Mouse (Mus musculus) MEL (cell line): ENCODE measurements around the gene Dapp1. TPM values are rescaled to one million over a fixed set of nuclear protein-coding genes. Genes with fewer than 3 reads are reported as not detected.
A peak's percentile ranks its signal among the peaks of the same experiment; 100 is the strongest.

Source experiments
- DNase-seq: peaks from one replicate; pipeline ENCODE4 v3.0.0; 2011; ENCODE audit warnings: low read depth, low spot score
- H3K27ac ChIP-seq: 2 replicates; pipeline ENCODE4 v1.5.1; 2012; ENCODE audit warnings: low read depth, mild to moderate bottlenecking, control low read depth, low read length, moderate library complexity; ENCODE audit not compliant: control insufficient read depth
- H3K27me3 ChIP-seq, 2 experiments: fragments of 150-350 bp in 1 of 2; sonication (generic) in 1 of 2; 2 replicates each; pipeline ENCODE4 v1.6.1; 2012; ENCODE audit warnings: low read length in 2 of 2, mild to moderate bottlenecking in 2 of 2, improper control_type of control experiment in 1 of 2, moderate library complexity in 1 of 2; ENCODE audit not compliant: insufficient read depth in 2 of 2, control insufficient read depth in 1 of 2
- H3K36me3 ChIP-seq, 2 experiments: 2 replicates each; pipeline ENCODE4 v1.6.1; 2012 to 2014; ENCODE audit warnings: low read length in 2 of 2, improper control_type of control experiment in 1 of 2, inconsistent platforms in 1 of 2, mild to moderate bottlenecking in 1 of 2; ENCODE audit not compliant: insufficient read depth in 2 of 2, control insufficient read depth in 1 of 2
- H3K4me1 ChIP-seq, 2 experiments: fragments of 150-350 bp in 1 of 2; sonication (generic) in 1 of 2; 2 replicates each; pipeline ENCODE4 v1.6.1; 2012; ENCODE audit warnings: low read length in 2 of 2, improper control_type of control experiment in 1 of 2, mild to moderate bottlenecking in 1 of 2; ENCODE audit not compliant: insufficient read depth in 2 of 2, control insufficient read depth in 1 of 2
- H3K4me3 ChIP-seq, 2 experiments: fragments of 150-350 bp in 1 of 2; sonication (generic) in 1 of 2; 2 replicates each; pipeline ENCODE4 v1.5.1; 2012; ENCODE audit warnings: low read depth in 2 of 2, low read length in 2 of 2, mild to moderate bottlenecking in 2 of 2, moderate library complexity in 2 of 2, control low read depth in 1 of 2, improper control_type of control experiment in 1 of 2; ENCODE audit not compliant: control insufficient read depth in 1 of 2, insufficient read depth in 1 of 2
- H3K79me2 ChIP-seq: 2 replicates; pipeline ENCODE4 v1.6.1; 2012; ENCODE audit warnings: mild to moderate bottlenecking, low read length, moderate library complexity; ENCODE audit not compliant: control insufficient read depth, poor library complexity, insufficient read depth
- H3K9ac ChIP-seq: 2 replicates; pipeline ENCODE4 v1.6.1; 2012; ENCODE audit warnings: low read depth, mild to moderate bottlenecking, control low read depth, low read length, moderate library complexity; ENCODE audit not compliant: control insufficient read depth, poor library complexity, severe bottlenecking
- H3K9me3 ChIP-seq: fragments of 150-350 bp; sonication (generic); replicated peaks from 2 replicates; pipeline ENCODE4 v1.6.1; 2012; ENCODE audit warnings: mild to moderate bottlenecking, low read length, improper control_type of control experiment, moderate library complexity; ENCODE audit not compliant: insufficient read depth
- BHLHE40 ChIP-seq: IDR thresholded peaks from 2 replicates; pipeline ENCODE4 v1.6.1; 2012; ENCODE audit warnings: low read depth, mild to moderate bottlenecking, inconsistent platforms, low read length, improper control_type of control experiment, borderline replicate concordance
- CHD1 ChIP-seq: IDR thresholded peaks from 2 replicates; pipeline ENCODE4 v1.6.1; 2012; ENCODE audit warnings: low read depth, mild to moderate bottlenecking, inconsistent platforms, low read length, improper control_type of control experiment
- CHD2 ChIP-seq: IDR thresholded peaks from 2 replicates; pipeline ENCODE4 v1.6.1; 2011; ENCODE audit warnings: low read length, improper control_type of control experiment
- CTCF ChIP-seq, 3 experiments: IDR thresholded peaks in 2 of 3; conservative IDR thresholded peaks in 1 of 3; 2 replicates each; pipeline ENCODE4 v1.5.1; 2011 to 2012; ENCODE audit warnings: low read length in 3 of 3, low read depth in 2 of 3, mild to moderate bottlenecking in 2 of 3, improper control_type of control experiment in 1 of 3, inconsistent platforms in 1 of 3, mixed read lengths in 1 of 3, moderate library complexity in 1 of 3; ENCODE audit not compliant: control insufficient read depth in 1 of 3, insufficient read depth in 1 of 3, poor library complexity in 1 of 3, severe bottlenecking in 1 of 3
- E2F4 ChIP-seq: IDR thresholded peaks from 2 replicates; pipeline ENCODE4 v1.6.1; 2011; ENCODE audit warnings: low read depth, low read length, improper control_type of control experiment, borderline replicate concordance
- ELF1 ChIP-seq: IDR thresholded peaks from 2 replicates; pipeline ENCODE4 v1.6.1; 2014; ENCODE audit warnings: low read depth, mild to moderate bottlenecking, inconsistent platforms, low read length, improper control_type of control experiment, moderate library complexity
- EP300 ChIP-seq, 2 experiments: IDR thresholded peaks; 2 replicates each; pipeline ENCODE4 v1.6.1; 2011; ENCODE audit warnings: improper control_type of control experiment in 2 of 2, low read length in 2 of 2, low read depth in 1 of 2, mild to moderate bottlenecking in 1 of 2
- ETS1 ChIP-seq: IDR thresholded peaks from 2 replicates; pipeline ENCODE4 v1.6.1; 2012; ENCODE audit warnings: low read depth, mild to moderate bottlenecking, inconsistent platforms, low read length, improper control_type of control experiment, moderate library complexity
- GABPA ChIP-seq: IDR thresholded peaks from 2 replicates; pipeline ENCODE4 v1.6.1; 2012; ENCODE audit warnings: low read depth, mild to moderate bottlenecking, inconsistent platforms, low read length, improper control_type of control experiment, moderate library complexity
- GATA1 ChIP-seq: IDR thresholded peaks from 2 replicates; pipeline ENCODE4 v1.6.1; 2011; ENCODE audit warnings: low read depth, low read length, improper control_type of control experiment
- HCFC1 ChIP-seq: IDR thresholded peaks from 2 replicates; pipeline ENCODE4 v1.6.1; 2012; ENCODE audit warnings: low read depth, mild to moderate bottlenecking, inconsistent platforms, low read length, improper control_type of control experiment, moderate library complexity
- JUND ChIP-seq: IDR thresholded peaks from 2 replicates; pipeline ENCODE4 v1.6.1; 2011; ENCODE audit warnings: low read depth, mild to moderate bottlenecking, improper control_type of control experiment, low read length
- KAT2A ChIP-seq: conservative IDR thresholded peaks from 2 replicates; pipeline ENCODE4 v1.6.1; 2012; ENCODE audit warnings: low read depth, low read length, improper control_type of control experiment, inconsistent platforms
- MAFK ChIP-seq: IDR thresholded peaks from 2 replicates; pipeline ENCODE4 v1.6.1; 2011; ENCODE audit warnings: low read depth, mild to moderate bottlenecking, low read length, improper control_type of control experiment, borderline replicate concordance
- MAX ChIP-seq: IDR thresholded peaks from 2 replicates; pipeline ENCODE4 v1.6.1; 2011; ENCODE audit warnings: low read length, improper control_type of control experiment
- MEF2A ChIP-seq: IDR thresholded peaks from 2 replicates; pipeline ENCODE4 v1.6.1; 2014; ENCODE audit warnings: low read depth, mild to moderate bottlenecking, inconsistent platforms, low read length, improper control_type of control experiment; ENCODE audit not compliant: poor library complexity, insufficient replicate concordance, severe bottlenecking; ENCODE audit errors: extremely low read depth
- MXI1 ChIP-seq: IDR thresholded peaks from 2 replicates; pipeline ENCODE4 v1.6.1; 2011; ENCODE audit warnings: mild to moderate bottlenecking, low read depth, low read length, improper control_type of control experiment
- MYB ChIP-seq: IDR thresholded peaks from 2 replicates; pipeline ENCODE4 v1.6.1; 2011; ENCODE audit warnings: mild to moderate bottlenecking, low read depth, low read length, improper control_type of control experiment
- MYC ChIP-seq: IDR thresholded peaks from 2 replicates; pipeline ENCODE4 v1.6.1; 2011; ENCODE audit warnings: low read depth, mild to moderate bottlenecking, low read length, improper control_type of control experiment, moderate library complexity
- NELFE ChIP-seq: IDR thresholded peaks from 2 replicates; pipeline ENCODE4 v1.6.1; 2011; ENCODE audit warnings: low read depth, low read length, improper control_type of control experiment
- NRF1 ChIP-seq: IDR thresholded peaks from 2 replicates; pipeline ENCODE4 v1.6.1; 2014; ENCODE audit warnings: low read depth, mild to moderate bottlenecking, inconsistent platforms, low read length, improper control_type of control experiment, moderate library complexity; ENCODE audit not compliant: poor library complexity, insufficient read depth, severe bottlenecking
- POLR2AphosphoS2 ChIP-seq: IDR thresholded peaks from 2 replicates; pipeline ENCODE4 v1.6.1; 2011; ENCODE audit warnings: low read length, improper control_type of control experiment
- POLR2AphosphoS5 ChIP-seq: IDR thresholded peaks from 2 replicates; pipeline ENCODE4 v1.6.1; 2012; ENCODE audit warnings: low read depth, borderline replicate concordance, mild to moderate bottlenecking, inconsistent platforms, low read length, moderate library complexity, mixed read lengths
- RAD21 ChIP-seq: IDR thresholded peaks from 2 replicates; pipeline ENCODE4 v1.6.1; 2011; ENCODE audit warnings: mild to moderate bottlenecking, low read depth, low read length, improper control_type of control experiment
- RCOR1 ChIP-seq: IDR thresholded peaks from 2 replicates; pipeline ENCODE4 v1.6.1; 2012; ENCODE audit warnings: low read depth, mild to moderate bottlenecking, inconsistent platforms, low read length, improper control_type of control experiment
- SIN3A ChIP-seq: IDR thresholded peaks from 2 replicates; pipeline ENCODE4 v1.6.1; 2012; ENCODE audit warnings: low read length, improper control_type of control experiment, inconsistent platforms
- SMC3 ChIP-seq: IDR thresholded peaks from 2 replicates; pipeline ENCODE4 v1.6.1; 2011; ENCODE audit warnings: low read depth, low read length, improper control_type of control experiment
- TAL1 ChIP-seq: IDR thresholded peaks from 2 replicates; pipeline ENCODE4 v1.6.1; 2012; ENCODE audit warnings: mild to moderate bottlenecking, inconsistent platforms, low read length, moderate library complexity, mixed read lengths
- TBP ChIP-seq: IDR thresholded peaks from 2 replicates; pipeline ENCODE4 v1.8.0; 2011; ENCODE audit warnings: low read depth, low read length, improper control_type of control experiment
- TCF12 ChIP-seq: IDR thresholded peaks from 2 replicates; pipeline ENCODE4 v1.6.1; 2014; ENCODE audit warnings: low read depth, mild to moderate bottlenecking, inconsistent platforms, low read length, improper control_type of control experiment, moderate library complexity
- UBTF ChIP-seq: IDR thresholded peaks from 2 replicates; pipeline ENCODE4 v1.6.1; 2012; ENCODE audit warnings: low read depth, mild to moderate bottlenecking, inconsistent platforms, low read length, improper control_type of control experiment, moderate library complexity, borderline replicate concordance; ENCODE audit not compliant: insufficient read depth
- USF1 ChIP-seq: IDR thresholded peaks from 2 replicates; pipeline ENCODE4 v1.6.1; 2014; ENCODE audit warnings: low read depth, mild to moderate bottlenecking, inconsistent platforms, low read length, improper control_type of control experiment, moderate library complexity
- ZC3H11A ChIP-seq: IDR thresholded peaks from 2 replicates; pipeline ENCODE4 v1.6.1; 2012; ENCODE audit warnings: low read depth, mild to moderate bottlenecking, inconsistent platforms, low read length, improper control_type of control experiment
- ZKSCAN1 ChIP-seq: IDR thresholded peaks from 2 replicates; pipeline ENCODE4 v1.6.1; 2012; ENCODE audit warnings: low read depth, mild to moderate bottlenecking, inconsistent platforms, low read length, improper control_type of control experiment, moderate library complexity
- ZMIZ1 ChIP-seq: IDR thresholded peaks from 2 replicates; pipeline ENCODE4 v1.6.1; 2012; ENCODE audit warnings: low read depth, mild to moderate bottlenecking, inconsistent platforms, low read length, improper control_type of control experiment, moderate library complexity
- ZNF384 ChIP-seq: IDR thresholded peaks from 2 replicates; pipeline ENCODE4 v1.6.1; 2012; ENCODE audit warnings: low read depth, mild to moderate bottlenecking, inconsistent platforms, low read length, improper control_type of control experiment
- polyA plus RNA-seq, 2 experiments: library from polyadenylated mRNA; stranded (reverse) in 1 of 2; unstranded in 1 of 2; fragments of >175 nt in 1 of 2; fragments of >200 nt in 1 of 2; gene quantifications; 2 replicates each; pipeline versions ENCODE4 v1.2.1 to v1.2.4; 2012; ENCODE audit warnings: low replicate concordance in 2 of 2, low read depth in 1 of 2; ENCODE audit not compliant: insufficient read length in 2 of 2, insufficient read depth in 1 of 2, missing spikeins in 1 of 2
- total RNA-seq: library from RNA; depleted of rRNA; stranded (reverse); fragments of 300-350 nt; gene quantifications from 2 replicates; pipeline ENCODE4 v1.2.3, GENCODE M21; 2012

Dapp1 gene
- total and polyA plus RNA-seq, 3 experiments = 45.7 to 91.5 (median 67.3) TPM

GRCm38 (mm10) chr3:137968820-137969486, 12.4 kb downstream of the Dapp1 start:
- no peaks in the 10 kb centered on the region for H3K9me3 ChIP-seq
- H3K4me1 ChIP-seq = peaks cover 47 to 65% of the 10 kb centered on the region in 2 experiments
- peak overlapping the region; percentile 63 for H3K9ac ChIP-seq
- H3K27me3 ChIP-seq = no peaks in the 10 kb centered on the region
- peaks cover 46% of the 10 kb centered on the region for H3K79me2 ChIP-seq
- peak overlapping the region; percentile 100 for H3K27ac ChIP-seq
- DNase-seq = peak; percentile 94
- H3K36me3 ChIP-seq = peaks cover 23 to 68% of the 10 kb centered on the region in 2 experiments
- H3K4me3 ChIP-seq = no peak overlapping the region; a peak in 1 of 4 replicates
- TF ChIP-seq GABPA = no peak
- peak; percentile 95 for TF ChIP-seq TAL1
- TF ChIP-seq SMC3 = no peak
- peak; percentile 92 for TF ChIP-seq TCF12
- peak; percentile 74 for TF ChIP-seq RCOR1
- no peak for TF ChIP-seq CTCF (IDR thresholded peaks at IDR 0.05 in 2 of 3, conservative IDR thresholded peaks at IDR 0.05 in 1 of 3; ENCODE audit: control insufficient read depth in 1 of 3, insufficient read depth in 1 of 3, low read depth in 2 of 3, low read length in 3 of 3, poor library complexity in 1 of 3, severe bottlenecking in 1 of 3)
- peak; percentile 99 for TF ChIP-seq GATA1
- TF ChIP-seq UBTF = no peak
- peak; percentile 91; the same call in 1 of the 2 replicates for TF ChIP-seq CHD1
- no peak for TF ChIP-seq ZC3H11A
- TF ChIP-seq ELF1 = peak; percentile 89
- TF ChIP-seq HCFC1 = no peak; the same call in 1 of the 2 replicates
- peak; percentile 78; the same call in 1 of the 2 replicates for TF ChIP-seq MXI1
- TF ChIP-seq ZMIZ1 = no peak
- no peak for TF ChIP-seq KAT2A
- no peak for TF ChIP-seq POLR2AphosphoS5
- no peak for TF ChIP-seq RAD21
- TF ChIP-seq JUND = peak; percentile 63; the same call in 1 of the 2 replicates
- peak; percentile 46 for TF ChIP-seq NELFE
- peak; percentile 96 to 98 for TF ChIP-seq EP300 (IDR thresholded peaks at IDR 0.05; ENCODE audit: low read depth in 1 of 2, low read length in 2 of 2)
- no peak for TF ChIP-seq ZNF384
- TF ChIP-seq MYB = peak; percentile 98
- TF ChIP-seq MAFK = peak; percentile 70; the same call in 1 of the 2 replicates
- peak; percentile 98 for TF ChIP-seq BHLHE40
- TF ChIP-seq TBP = peak; percentile 62
- peak; percentile 95 for TF ChIP-seq MYC
- peak; percentile 96 for TF ChIP-seq SIN3A
- TF ChIP-seq MEF2A = peak; percentile 94
- peak; percentile 42; the same call in 1 of the 2 replicates for TF ChIP-seq POLR2AphosphoS2
- TF ChIP-seq ZKSCAN1 = no peak
- peak; percentile 95 for TF ChIP-seq MAX
- no peak for TF ChIP-seq NRF1
- TF ChIP-seq CHD2 = peak; percentile 10; the same call in 1 of the 2 replicates
- TF ChIP-seq USF1 = peak; percentile 95
- peak; percentile 96 for TF ChIP-seq ETS1
- TF ChIP-seq E2F4 = 0 out of 2 replicates have a peak, but pooled peaks have one; percentile 28
